7 mouse cellular contexts compared by ENCODE assay signal in the genomic region with DNA sequence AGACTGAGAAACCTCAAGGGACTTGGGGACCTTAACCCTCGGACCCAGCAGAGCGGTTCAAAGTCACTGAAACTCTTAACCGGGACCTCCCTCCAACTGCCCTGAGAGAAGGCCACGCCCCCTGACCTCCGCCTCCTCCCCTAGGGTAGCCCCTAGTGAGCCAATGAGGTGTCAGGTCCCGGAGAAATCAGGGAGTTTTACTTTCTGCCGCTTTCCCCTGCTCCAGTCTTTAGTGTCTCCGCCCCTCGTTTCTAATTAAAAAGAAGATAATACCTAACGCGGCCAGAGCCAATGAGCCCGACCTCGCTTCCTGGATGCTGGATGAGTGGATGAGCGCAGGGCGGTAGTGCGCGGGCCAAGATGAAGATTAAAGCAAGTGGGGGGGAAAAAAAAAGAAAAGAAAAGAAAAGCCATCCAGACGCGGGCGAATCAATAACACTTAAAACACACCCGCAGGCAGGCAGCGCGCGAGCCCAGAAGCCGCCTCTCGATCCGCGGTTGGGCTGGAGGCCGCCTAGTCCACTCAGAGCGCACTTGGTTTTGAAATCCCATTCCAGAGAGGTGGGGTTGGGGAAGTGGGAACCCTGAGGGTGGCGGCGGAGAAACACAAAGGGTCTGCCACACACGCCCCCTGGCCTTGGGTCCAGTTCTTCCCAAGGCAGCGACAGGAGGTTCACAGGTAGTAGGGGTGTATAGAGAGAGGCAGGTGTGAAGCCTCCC. TPM values are rescaled to one million over a fixed set of nuclear protein-coding genes. Genes with fewer than 3 reads are reported as not detected.
DNase-seq lines count a peak whose midpoint lies in the region; ATAC-seq and TF ChIP-seq lines count a peak whose summit lies in the region.

No protein-coding gene starts in this region.

- WGBS in forebrain, embryonic 16.5 days = under 1% methylated on average over 34 of the region's 34 CpGs
- under 1% methylated on average over 34 of the region's 34 CpGs for WGBS in neural tube, embryonic 12.5 days

- H3K4me2 ChIP-seq in forebrain, embryonic 16.5 days (ENCODE audit: low read length) = peak overlapping the region; percentile 66
- H3K4me2 ChIP-seq in neural tube, embryonic 12.5 days (replicated peaks) = peak overlapping the region; percentile 98

- no peaks in the 10 kb centered on the region for H3K27me3 ChIP-seq in forebrain, embryonic 16.5 days (replicated peaks; ENCODE audit: control insufficient read depth, insufficient read depth, low read length)
- peaks cover 55% of the 10 kb centered on the region for H3K27me3 ChIP-seq in neural tube, embryonic 12.5 days (replicated peaks)

- H3K4me3 ChIP-seq in ES-E14 (ENCODE audit: insufficient read depth in 1 of 2, low read depth in 1 of 2, low read length in 2 of 2, poor library complexity in 1 of 2, severe bottlenecking in 1 of 2) = peak overlapping the region; percentile 33 to 47
- peak overlapping the region; percentile 75 for H3K4me3 ChIP-seq in forebrain, embryonic 16.5 days (replicated peaks; ENCODE audit: low read length)
- H3K4me3 ChIP-seq in neural tube, embryonic 12.5 days = peak overlapping the region; percentile 71

- no peak overlapping the region for H3K9ac ChIP-seq in ES-E14 (ENCODE audit: insufficient read depth, low read depth, low read length, poor library complexity, severe bottlenecking)
- H3K9ac ChIP-seq in forebrain, embryonic 16.5 days (replicated peaks; ENCODE audit: low read depth, low read length) = peak overlapping the region; percentile 84
- peak overlapping the region; percentile 73 for H3K9ac ChIP-seq in neural tube, embryonic 12.5 days

- TF ChIP-seq POLR2A in brain, embryonic 14.5 days (IDR thresholded peaks at IDR 0.05; ENCODE audit: borderline replicate concordance, extremely low read depth, insufficient read depth, insufficient read length, poor library complexity, severe bottlenecking) = no peak

- ATAC-seq in forebrain, embryonic 16.5 days = 0 out of 2 replicates have a peak, but pooled peaks have one; percentile 6
- ATAC-seq in neural tube, embryonic 12.5 days (ENCODE audit: low FRiP score, low read depth) = no peak
- ATAC-seq in erythroid progenitor cell, adult 5-6 weeks (replicated peaks; ENCODE audit: low FRiP score, poor library complexity, severe bottlenecking) = no peak

- no peak overlapping the region for H3K27ac ChIP-seq in ES-E14 (ENCODE audit: insufficient read depth, low read depth, low read length, poor library complexity, severe bottlenecking)
- H3K27ac ChIP-seq in forebrain, embryonic 16.5 days (ENCODE audit: low read length) = peak overlapping the region; percentile 34
- H3K27ac ChIP-seq in neural tube, embryonic 12.5 days = no peak overlapping the region

- DNase-seq in ES-E14 (ENCODE audit: low read depth, low spot score) = peak; percentile 82
- DNase-seq in brain, embryonic 14.5 days (ENCODE audit: low read depth) = peak; percentile 74
- peak; percentile 53 to 68 for DNase-seq in kidney, postnatal 4 days
- DNase-seq in gastrocnemius, adult 8-10 months (ENCODE audit: low spot score in 2 of 2) = no peak

- H3K9me3 ChIP-seq in ES-E14 (ENCODE audit: control insufficient read depth, insufficient read depth, low read depth, low read length) = no peaks in the 10 kb centered on the region
- H3K9me3 ChIP-seq in forebrain, embryonic 16.5 days (ENCODE audit: control insufficient read depth, low read length) = no peaks in the 10 kb centered on the region
- H3K9me3 ChIP-seq in neural tube, embryonic 12.5 days = no peaks in the 10 kb centered on the region

- H3K36me3 ChIP-seq in ES-E14 (ENCODE audit: control insufficient read depth, insufficient read depth, low read length, poor library complexity, severe bottlenecking) = no peaks in the 10 kb centered on the region
- 0 out of 2 replicates have a peak, but pooled peaks cover 2% of the 10 kb centered on the region for H3K36me3 ChIP-seq in forebrain, embryonic 16.5 days (ENCODE audit: control insufficient read depth, insufficient read depth)
- peaks cover 5% of the 10 kb centered on the region; the same call in 1 of the 2 replicates for H3K36me3 ChIP-seq in neural tube, embryonic 12.5 days

- no peak for TF ChIP-seq CTCF in brain, embryonic 14.5 days (IDR thresholded peaks at IDR 0.05; ENCODE audit: borderline replicate concordance, extremely low read depth, insufficient read depth, insufficient read length)

- in situ Hi-C loops in ES-E14 (cut with MboI; ENCODE audit: low sequenced_read_pairs in 2 of 2, unreplicated experiment in 2 of 2) = loop anchor here (5.0 to 10.0 kb wide), 3 partner anchors 125 to 235 kb away; no protein-coding TSS in a partner anchor

- H3K4me1 ChIP-seq in ES-E14 (ENCODE audit: control insufficient read depth in 2 of 2, insufficient read depth in 2 of 2, low read length in 2 of 2, poor library complexity in 1 of 2) = peaks cover 2 to 5% of the 10 kb centered on the region in 2 experiments; a peak in 2 of 4 replicates
- H3K4me1 ChIP-seq in forebrain, embryonic 16.5 days (replicated peaks; ENCODE audit: control insufficient read depth, insufficient read depth, low read length) = peaks cover 24% of the 10 kb centered on the region
- peaks cover 27% of the 10 kb centered on the region for H3K4me1 ChIP-seq in neural tube, embryonic 12.5 days

TF ChIP-seq in ES-E14, 5 proteins besides CTCF, POLR2A, EP300 and RAD21:
- TF ChIP-seq CHD2 (IDR thresholded peaks at IDR 0.05; ENCODE audit: low read depth, low read length) (no peak), ZC3H11A (IDR thresholded peaks at IDR 0.05; ENCODE audit: borderline replicate concordance, low read depth, low read length) (no peak), MAFK (IDR thresholded peaks at IDR 0.05; ENCODE audit: insufficient read depth, low read depth, low read length) (no peak), HCFC1 (IDR thresholded peaks at IDR 0.05; ENCODE audit: borderline replicate concordance, insufficient read depth, low read length) (no peak), ZNF384 (IDR thresholded peaks at IDR 0.05; ENCODE audit: low read depth, low read length) (no peak)

RNA-seq across cellular contexts. Expression of a gene that starts 1.6 kb away (rescaled TPM):
- total RNA-seq in ES-E14 (2012; rRNA removed) = 1.0 and 2.2 TPM in 2 replicates
- 18.0 and 21.9 TPM in 2 replicates for polyA plus RNA-seq in brain, embryonic 14.5 days (2012; rRNA removed)
- polyA plus RNA-seq in forebrain, embryonic 16.5 days (2015; fragmentation: Nextera tagmentation; extraction: Ambion mirVana) = 22.7 and 23.0 TPM in 2 replicates
- polyA plus RNA-seq in neural tube, embryonic 12.5 days (2016; fragmentation: Nextera tagmentation; extraction: Ambion mirVana) = 11.1 and 13.8 TPM in 2 replicates
- not detected in 2 replicates for total RNA-seq in erythroid progenitor cell, adult 5-6 weeks (2015; ENCODE audit: low replicate concordance)
- not detected in 2 replicates for total RNA-seq in erythroid progenitor cell, adult 5-6 weeks (2017; ENCODE audit: low replicate concordance)
- total RNA-seq in gastrocnemius, adult 8-10 months (2022) = not detected

Comparison
In these comparisons a context has a peak if more than half of its experiments do, and no peak if none do; other contexts are left out.
1. DNase-seq: peak in ES-E14 (single experiment), brain, embryonic 14.5 days (single experiment) and kidney, postnatal 4 days (2 of 2); none in gastrocnemius, adult 8-10 months (0 of 2).
2. Peak in every context shown above with its lines, with median percentiles within 50 percentile points of each other: H3K4me3 ChIP-seq.